Mouse (Mus musculus) lung, adult 2 months (tissue): ENCODE measurements around the gene Mtmr1.

ENCODE experiments used
- CTCF ChIP-seq: fragments of 200-500 bp; IDR thresholded peaks from 2 replicates; pipeline ENCODE4 v1.5.1; 2011; ENCODE audit warnings: mild to moderate bottlenecking, low read length, control low read depth; ENCODE audit not compliant: insufficient read depth
- POLR2A ChIP-seq: fragments of 200-500 bp; IDR thresholded peaks from 2 replicates; pipeline ENCODE4 v1.6.1; 2011; ENCODE audit warnings: low read depth, mild to moderate bottlenecking, control low read depth, low read length, borderline replicate concordance; ENCODE audit errors: extremely low read depth

DNA sequence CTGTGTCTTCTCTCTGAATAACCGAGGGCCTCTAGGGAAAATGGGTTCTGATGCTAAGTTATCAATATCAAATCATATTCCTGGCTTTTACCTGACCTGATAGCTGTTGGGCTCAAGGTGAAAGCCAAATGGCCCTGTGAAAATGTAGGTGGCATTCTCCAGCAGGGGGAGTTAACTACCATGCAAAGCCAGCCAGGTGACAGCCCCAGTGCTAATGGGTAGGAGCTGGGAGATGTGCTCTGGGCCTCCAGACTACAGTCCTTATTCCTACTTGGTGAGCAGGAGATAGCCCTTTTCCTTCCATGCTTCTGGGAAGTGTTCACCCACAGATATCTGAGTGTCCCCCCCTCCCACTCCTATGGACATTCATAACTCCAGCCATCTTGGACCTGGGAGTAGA, 60.3 kb downstream of the Mtmr1 start:
- no peak for TF ChIP-seq POLR2A
- no peak for TF ChIP-seq CTCF
